Mouse (Mus musculus) liver, embryonic 15.5 days (tissue): ENCODE measurements around the gene Mdfi. TPM values are rescaled to one million over a fixed set of nuclear protein-coding genes. Genes with fewer than 3 reads are reported as not detected.
A peak's percentile ranks its signal among the peaks of the same experiment; 100 is the strongest.

Experiments used
- ATAC-seq: fragments of 200-750 bp; cut with Nextera tagmentation; 2 replicates; pipeline ENCODE4 v1.8.0; 2017; ENCODE audit warnings: moderate number of reproducible peaks, mild to moderate bottlenecking, moderate library complexity; ENCODE audit not compliant: insufficient read depth
- H3K27ac ChIP-seq: fragments of 300-500 bp; sonication (generic); replicated peaks from 2 replicates; pipeline ENCODE4 v1.5.1; 2015; ENCODE audit warnings: mild to moderate bottlenecking, inconsistent platforms
- H3K27me3 ChIP-seq: fragments of 300-500 bp; sonication (generic); 2 replicates; pipeline ENCODE4 v1.6.1; 2015; ENCODE audit warnings: mild to moderate bottlenecking, inconsistent platforms
- H3K36me3 ChIP-seq: fragments of 300-500 bp; sonication (generic); replicated peaks from 2 replicates; pipeline ENCODE4 v1.6.1; 2015; ENCODE audit warnings: moderate library complexity, mild to moderate bottlenecking, inconsistent platforms
- H3K4me1 ChIP-seq: fragments of 300-500 bp; sonication (generic); replicated peaks from 2 replicates; pipeline ENCODE4 v1.6.1; 2015; ENCODE audit warnings: inconsistent platforms
- H3K4me2 ChIP-seq: fragments of 300-500 bp; sonication (generic); 2 replicates; pipeline ENCODE4 v1.6.1; 2015; ENCODE audit warnings: moderate library complexity, mild to moderate bottlenecking, inconsistent platforms
- H3K4me3 ChIP-seq: fragments of 300-500 bp; sonication (generic); replicated peaks from 2 replicates; pipeline ENCODE4 v1.5.1; 2015; ENCODE audit warnings: mild to moderate bottlenecking, inconsistent platforms
- H3K9ac ChIP-seq: fragments of 300-500 bp; sonication (generic); 2 replicates; pipeline ENCODE4 v1.6.1; 2015; ENCODE audit warnings: moderate library complexity, mild to moderate bottlenecking, inconsistent platforms
- H3K9me3 ChIP-seq: fragments of 300-500 bp; sonication (generic); replicated peaks from 2 replicates; pipeline ENCODE4 v1.6.1; 2016; ENCODE audit warnings: inconsistent platforms
- WGBS: fragments of 180-500 bp; shearing (Covaris S2); methylation state at CpG from one replicate; pipeline ENCODE4 v1.1.7; 2015; ENCODE audit warnings: mixed read lengths; ENCODE audit not compliant: insufficient replicate concordance; 5-methylcytosine and 5-hydroxymethylcytosine counted together
- polyA plus RNA-seq: library from polyadenylated mRNA; unstranded; fragments of >200 nt; fragmentation: Nextera tagmentation; extraction: Ambion mirVana; gene quantifications from 2 replicates; pipeline ENCODE4 v1.2.1, GENCODE M21; 2015

Gene Mdfi
- polyA plus RNA-seq, 1 experiment from 2014 or later = 0.76 TPM

- ATAC-seq = no peak
- no peak overlapping the region for H3K4me2 ChIP-seq
- no peaks in the 10 kb centered on the region for H3K4me1 ChIP-seq
- H3K27ac ChIP-seq = no peak overlapping the region
- H3K4me3 ChIP-seq = no peak overlapping the region
- no peaks in the 10 kb centered on the region for H3K36me3 ChIP-seq
- no peak overlapping the region for H3K9ac ChIP-seq
- no peaks in the 10 kb centered on the region for H3K27me3 ChIP-seq
- 74% methylated on average over 8 of the region's 8 CpGs for WGBS
- no peaks in the 10 kb centered on the region for H3K9me3 ChIP-seq
These were observed 13.2 kb downstream of the Mdfi start for GRCm38 (mm10) chr17:47821339-47821738.

- Histone ChIP-seq H3K4me2 (no peak overlapping the region), H3K27me3 (no peaks in the 10 kb centered on the region), H3K4me3 (no peak overlapping the region), H3K9ac (no peak overlapping the region), H3K4me1 (0 out of 2 replicates have a peak, but pooled peaks cover 3% of the 10 kb centered on the region), H3K36me3 (no peaks in the 10 kb centered on the region), H3K27ac (no peak overlapping the region), H3K9me3 (no peaks in the 10 kb centered on the region)
- 65% methylated on average over 13 of the region's 13 CpGs for WGBS
- no peak for ATAC-seq
These were observed 16.3 kb downstream of the Mdfi start for GRCm38 (mm10) chr17:47818038-47818725.

- no peak for ATAC-seq
- WGBS = 72% methylated on average over 10 of the region's 10 CpGs
- H3K4me3 ChIP-seq = no peak overlapping the region
- no peak overlapping the region for H3K4me2 ChIP-seq
- H3K27ac ChIP-seq = no peak overlapping the region
- no peaks in the 10 kb centered on the region for H3K9me3 ChIP-seq
- H3K36me3 ChIP-seq = no peaks in the 10 kb centered on the region
- H3K9ac ChIP-seq = no peak overlapping the region
- 0 out of 2 replicates have a peak, but pooled peaks cover 5% of the 10 kb centered on the region for H3K4me1 ChIP-seq
- no peaks in the 10 kb centered on the region for H3K27me3 ChIP-seq
These were observed 19.0 kb downstream of the Mdfi start for GRCm38 (mm10) chr17:47815446-47815845.

- no peak overlapping the region for H3K4me2 ChIP-seq
- no peaks in the 10 kb centered on the region for H3K36me3 ChIP-seq
- 50% methylated on average over 6 of the region's 6 CpGs for WGBS
- no peak overlapping the region for H3K27ac ChIP-seq
- no peak overlapping the region for H3K4me3 ChIP-seq
- no peaks in the 10 kb centered on the region for H3K27me3 ChIP-seq
- no peak overlapping the region for H3K9ac ChIP-seq
- ATAC-seq = no peak
- 0 out of 2 replicates have a peak, but pooled peaks cover 5% of the 10 kb centered on the region for H3K4me1 ChIP-seq
- no peaks in the 10 kb centered on the region for H3K9me3 ChIP-seq
These were observed 20.0 kb downstream of the Mdfi start for GRCm38 (mm10) chr17:47814496-47814895.

- Histone ChIP-seq H3K4me3 (no peak overlapping the region), H3K36me3 (no peaks in the 10 kb centered on the region), H3K9ac (no peak overlapping the region), H3K27me3 (no peaks in the 10 kb centered on the region), H3K27ac (no peak overlapping the region), H3K4me2 (no peak overlapping the region), H3K9me3 (no peaks in the 10 kb centered on the region), H3K4me1 (0 out of 2 replicates have a peak, but pooled peaks cover 5% of the 10 kb centered on the region)
- peak; percentile 31 for ATAC-seq
- 20% methylated on average over 5 of the region's 5 CpGs for WGBS
These were observed 20.9 kb downstream of the Mdfi start for GRCm38 (mm10) chr17:47813616-47814015.

- Histone ChIP-seq H3K9me3 (no peaks in the 10 kb centered on the region), H3K4me3 (no peak overlapping the region), H3K4me2 (no peak overlapping the region), H3K4me1 (0 out of 2 replicates have a peak, but pooled peaks cover 5% of the 10 kb centered on the region), H3K9ac (no peak overlapping the region), H3K27me3 (no peaks in the 10 kb centered on the region), H3K27ac (no peak overlapping the region), H3K36me3 (no peaks in the 10 kb centered on the region)
- ATAC-seq = no peak
- 57% methylated on average over 6 of the region's 6 CpGs for WGBS
These were observed 22.3 kb downstream of the Mdfi start for GRCm38 (mm10) chr17:47812200-47812599.

GRCm38 (mm10) chr17:47811265-47811800, 23.2 kb downstream of the Mdfi start:
- Histone ChIP-seq H3K9me3 (no peaks in the 10 kb centered on the region), H3K36me3 (no peaks in the 10 kb centered on the region), H3K4me1 (0 out of 2 replicates have a peak, but pooled peaks cover 5% of the 10 kb centered on the region), H3K4me3 (no peak overlapping the region), H3K4me2 (no peak overlapping the region), H3K9ac (no peak overlapping the region), H3K27ac (no peak overlapping the region), H3K27me3 (no peaks in the 10 kb centered on the region)
- 71% methylated on average over 15 of the region's 15 CpGs for WGBS
- no peak for ATAC-seq

GRCm38 (mm10) chr17:47806230-47806629, 28.3 kb downstream of the Mdfi start:
- no peak for ATAC-seq
- Histone ChIP-seq H3K4me3 (no peak overlapping the region), H3K27ac (no peak overlapping the region), H3K9me3 (no peaks in the 10 kb centered on the region), H3K36me3 (no peaks in the 10 kb centered on the region), H3K9ac (no peak overlapping the region), H3K4me1 (peaks cover 6% of the 10 kb centered on the region; the same call in 1 of the 2 replicates), H3K4me2 (no peak overlapping the region), H3K27me3 (no peaks in the 10 kb centered on the region)
- 68% methylated on average over 9 of the region's 9 CpGs for WGBS

- Histone ChIP-seq H3K27ac (no peak overlapping the region), H3K36me3 (no peaks in the 10 kb centered on the region), H3K4me1 (peaks cover 6% of the 10 kb centered on the region; the same call in 1 of the 2 replicates), H3K27me3 (no peaks in the 10 kb centered on the region), H3K9ac (no peak overlapping the region), H3K9me3 (no peaks in the 10 kb centered on the region), H3K4me2 (no peak overlapping the region), H3K4me3 (no peak overlapping the region)
- no peak for ATAC-seq
- 56% methylated on average over 13 of the region's 13 CpGs for WGBS
These were observed 29.2 kb downstream of the Mdfi start for GRCm38 (mm10) chr17:47805047-47805835.

GRCm38 (mm10) chr17:47803662-47804061, 30.8 kb downstream of the Mdfi start:
- H3K4me3 ChIP-seq = no peak overlapping the region
- H3K27me3 ChIP-seq = no peaks in the 10 kb centered on the region
- 70% methylated on average over 4 of the region's 4 CpGs for WGBS
- no peak for ATAC-seq
- peaks cover 6% of the 10 kb centered on the region; the same call in 1 of the 2 replicates for H3K4me1 ChIP-seq
- H3K9ac ChIP-seq = no peak overlapping the region
- H3K9me3 ChIP-seq = no peaks in the 10 kb centered on the region
- no peaks in the 10 kb centered on the region for H3K36me3 ChIP-seq
- no peak overlapping the region for H3K27ac ChIP-seq
- H3K4me2 ChIP-seq = no peak overlapping the region

- H3K9ac ChIP-seq = no peak overlapping the region
- no peaks in the 10 kb centered on the region for H3K36me3 ChIP-seq
- H3K27me3 ChIP-seq = no peaks in the 10 kb centered on the region
- no peak for ATAC-seq
- H3K4me3 ChIP-seq = no peak overlapping the region
- no peak overlapping the region for H3K27ac ChIP-seq
- no peaks in the 10 kb centered on the region for H3K9me3 ChIP-seq
- no peak overlapping the region for H3K4me2 ChIP-seq
- H3K4me1 ChIP-seq = peaks cover 6% of the 10 kb centered on the region; the same call in 1 of the 2 replicates
- WGBS = 6% methylated on average over 8 of the region's 8 CpGs
These were observed 31.7 kb downstream of the Mdfi start for GRCm38 (mm10) chr17:47802806-47803205.
